Mouse (Mus musculus): ENCODE results near the gene Hcls1.

Hcls1 gene

DNA sequence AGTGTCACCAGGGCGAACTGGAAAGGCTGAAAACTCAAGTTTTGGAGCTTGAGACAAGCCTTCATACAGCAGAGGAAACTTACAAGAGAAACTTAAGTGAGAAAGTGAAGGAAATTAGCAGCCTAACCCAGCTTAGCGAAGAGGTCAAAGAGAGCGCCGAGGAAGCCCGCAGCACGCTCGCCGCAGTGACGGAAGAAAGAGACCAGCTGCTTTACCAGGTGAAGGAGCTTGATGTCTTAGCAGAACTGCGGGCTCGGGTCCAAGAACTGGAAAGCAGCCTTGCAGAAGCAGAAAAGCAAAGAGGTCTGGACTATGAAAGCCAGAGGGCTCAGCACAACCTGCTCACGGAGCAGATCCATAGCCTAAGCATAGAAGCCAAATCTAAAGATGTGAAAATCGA is 22.5 kb upstream of the Hcls1 start:
- H3K9me3 ChIP-seq (ENCODE audit: low read length) = no peaks in the 10 kb centered on the region
- no peak overlapping the region for H3K4me3 ChIP-seq (replicated peaks; ENCODE audit: low read length)
- H3K36me3 ChIP-seq (ENCODE audit: insufficient read depth, low read length) = peaks cover 91% of the 10 kb centered on the region
- no peaks in the 10 kb centered on the region for H3K4me1 ChIP-seq (replicated peaks; ENCODE audit: low read depth, low read length)
- no peaks in the 10 kb centered on the region for H3K27me3 ChIP-seq (ENCODE audit: insufficient read depth, low read length)
- no peak for TF ChIP-seq CTCF (conservative IDR thresholded peaks at IDR 0.05; ENCODE audit: low read length)
- no peak for TF ChIP-seq NANOG (IDR thresholded peaks at IDR 0.05; ENCODE audit: borderline replicate concordance, low read length)
- no peak for TF ChIP-seq POU5F1 (IDR thresholded peaks at IDR 0.05; ENCODE audit: borderline replicate concordance, low read length)

GRCm38 (mm10) chr16:36914195-36914594 is 20.6 kb upstream of the Hcls1 start:
- Histone ChIP-seq H3K9me3 (ENCODE audit: low read length) (no peaks in the 10 kb centered on the region), H3K27me3 (ENCODE audit: insufficient read depth, low read length) (no peaks in the 10 kb centered on the region), H3K4me1 (replicated peaks; ENCODE audit: low read depth, low read length) (no peaks in the 10 kb centered on the region), H3K4me3 (replicated peaks; ENCODE audit: low read length) (no peak overlapping the region), H3K36me3 (ENCODE audit: insufficient read depth, low read length) (peaks cover 93% of the 10 kb centered on the region)
- TF ChIP-seq POU5F1 (IDR thresholded peaks at IDR 0.05; ENCODE audit: borderline replicate concordance, low read length) (no peak), CTCF (conservative IDR thresholded peaks at IDR 0.05; ENCODE audit: low read length) (no peak), NANOG (IDR thresholded peaks at IDR 0.05; ENCODE audit: borderline replicate concordance, low read length) (no peak)

- Histone ChIP-seq H3K27me3 (ENCODE audit: insufficient read depth, low read length) (no peaks in the 10 kb centered on the region), H3K4me3 (replicated peaks; ENCODE audit: low read length) (no peak overlapping the region), H3K4me1 (replicated peaks; ENCODE audit: low read depth, low read length) (no peaks in the 10 kb centered on the region), H3K36me3 (ENCODE audit: insufficient read depth, low read length) (peaks cover 92% of the 10 kb centered on the region), H3K9me3 (ENCODE audit: low read length) (no peaks in the 10 kb centered on the region)
- TF ChIP-seq POU5F1 (IDR thresholded peaks at IDR 0.05; ENCODE audit: borderline replicate concordance, low read length) (no peak), NANOG (IDR thresholded peaks at IDR 0.05; ENCODE audit: borderline replicate concordance, low read length) (no peak), CTCF (conservative IDR thresholded peaks at IDR 0.05; ENCODE audit: low read length) (no peak)
Measured at GRCm38 (mm10) chr16:36918505-36918904, 16.3 kb upstream of the Hcls1 start.

GRCm38 (mm10) chr16:36920410-36920809 is 14.4 kb upstream of the Hcls1 start:
- H3K36me3 ChIP-seq (ENCODE audit: insufficient read depth, low read length) = peaks cover 90% of the 10 kb centered on the region
- no peaks in the 10 kb centered on the region for H3K4me1 ChIP-seq (replicated peaks; ENCODE audit: low read depth, low read length)
- H3K9me3 ChIP-seq (ENCODE audit: low read length) = no peaks in the 10 kb centered on the region
- no peaks in the 10 kb centered on the region for H3K27me3 ChIP-seq (ENCODE audit: insufficient read depth, low read length)
- no peak overlapping the region for H3K4me3 ChIP-seq (replicated peaks; ENCODE audit: low read length)
- TF ChIP-seq POU5F1 (IDR thresholded peaks at IDR 0.05; ENCODE audit: borderline replicate concordance, low read length) (no peak), NANOG (IDR thresholded peaks at IDR 0.05; ENCODE audit: borderline replicate concordance, low read length) (no peak), CTCF (conservative IDR thresholded peaks at IDR 0.05; ENCODE audit: low read length) (no peak)

- Histone ChIP-seq H3K4me3 (replicated peaks; ENCODE audit: low read length) (no peak overlapping the region), H3K36me3 (ENCODE audit: insufficient read depth, low read length) (peaks cover 90% of the 10 kb centered on the region), H3K27me3 (ENCODE audit: insufficient read depth, low read length) (no peaks in the 10 kb centered on the region), H3K4me1 (replicated peaks; ENCODE audit: low read depth, low read length) (no peaks in the 10 kb centered on the region), H3K9me3 (ENCODE audit: low read length) (no peaks in the 10 kb centered on the region)
- no peak for TF ChIP-seq NANOG (IDR thresholded peaks at IDR 0.05; ENCODE audit: borderline replicate concordance, low read length)
- no peak for TF ChIP-seq POU5F1 (IDR thresholded peaks at IDR 0.05; ENCODE audit: borderline replicate concordance, low read length)
- TF ChIP-seq CTCF (conservative IDR thresholded peaks at IDR 0.05; ENCODE audit: low read length) = no peak
Measured at GRCm38 (mm10) chr16:36921067-36921613, 13.6 kb upstream of the Hcls1 start.

DNA sequence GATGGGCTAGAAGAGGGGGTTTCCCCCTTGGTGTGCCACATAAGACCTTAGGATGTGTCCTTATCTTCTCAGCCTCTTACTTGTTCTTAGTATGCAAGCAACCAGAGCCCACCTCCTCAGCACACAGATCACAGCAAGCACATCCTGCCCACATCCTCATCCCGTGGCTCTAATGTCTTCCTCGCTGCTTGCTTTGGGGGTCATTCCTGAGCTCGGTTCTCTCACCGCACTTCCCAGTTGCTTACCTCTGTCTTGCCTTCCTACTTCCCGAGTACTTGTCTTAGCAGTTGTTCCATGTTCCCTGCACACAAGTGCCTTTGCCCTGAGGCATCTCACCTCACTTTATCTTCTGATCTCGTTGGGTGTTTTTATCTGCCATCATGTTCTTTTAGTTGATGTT is 12.8 kb upstream of the Hcls1 start:
- TF ChIP-seq CTCF (conservative IDR thresholded peaks at IDR 0.05; ENCODE audit: low read length) (no peak), POU5F1 (IDR thresholded peaks at IDR 0.05; ENCODE audit: borderline replicate concordance, low read length) (no peak), NANOG (IDR thresholded peaks at IDR 0.05; ENCODE audit: borderline replicate concordance, low read length) (no peak)

DNA sequence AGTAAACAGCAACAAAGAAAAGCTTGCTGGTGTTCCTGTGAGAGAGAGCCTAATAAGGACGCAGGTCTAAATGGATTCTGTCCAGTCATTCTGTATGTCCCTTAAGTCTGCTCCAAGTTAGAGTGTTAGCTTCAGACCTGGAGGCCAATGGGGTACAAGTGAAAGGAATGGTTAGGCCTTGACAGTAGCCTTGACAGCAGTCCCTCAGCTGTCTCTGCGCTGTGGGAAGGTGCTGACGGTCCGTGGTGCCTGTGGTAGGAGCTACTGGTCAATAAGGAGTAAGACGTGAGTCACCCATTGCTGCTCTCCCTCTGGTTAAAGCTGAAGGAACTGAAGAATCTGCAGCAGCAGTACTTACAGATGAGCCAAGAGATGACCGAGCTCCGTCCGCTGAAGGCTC is 10.5 kb upstream of the Hcls1 start:
- Histone ChIP-seq H3K36me3 (ENCODE audit: insufficient read depth, low read length) (peaks cover 93% of the 10 kb centered on the region), H3K9me3 (ENCODE audit: low read length) (no peaks in the 10 kb centered on the region), H3K4me3 (replicated peaks; ENCODE audit: low read length) (no peak overlapping the region), H3K27me3 (ENCODE audit: insufficient read depth, low read length) (no peaks in the 10 kb centered on the region), H3K4me1 (replicated peaks; ENCODE audit: low read depth, low read length) (no peaks in the 10 kb centered on the region)
- TF ChIP-seq CTCF (conservative IDR thresholded peaks at IDR 0.05; ENCODE audit: low read length) (no peak), NANOG (IDR thresholded peaks at IDR 0.05; ENCODE audit: borderline replicate concordance, low read length) (no peak), POU5F1 (IDR thresholded peaks at IDR 0.05; ENCODE audit: borderline replicate concordance, low read length) (no peak)

More for the DNA sequence above, 12.8 kb upstream of the Hcls1 start:
- Histone ChIP-seq H3K36me3 (ENCODE audit: insufficient read depth, low read length) (peaks cover 91% of the 10 kb centered on the region), H3K4me1 (replicated peaks; ENCODE audit: low read depth, low read length) (no peaks in the 10 kb centered on the region), H3K27me3 (ENCODE audit: insufficient read depth, low read length) (no peaks in the 10 kb centered on the region), H3K9me3 (ENCODE audit: low read length) (no peaks in the 10 kb centered on the region), H3K4me3 (replicated peaks; ENCODE audit: low read length) (no peak overlapping the region)

DNA sequence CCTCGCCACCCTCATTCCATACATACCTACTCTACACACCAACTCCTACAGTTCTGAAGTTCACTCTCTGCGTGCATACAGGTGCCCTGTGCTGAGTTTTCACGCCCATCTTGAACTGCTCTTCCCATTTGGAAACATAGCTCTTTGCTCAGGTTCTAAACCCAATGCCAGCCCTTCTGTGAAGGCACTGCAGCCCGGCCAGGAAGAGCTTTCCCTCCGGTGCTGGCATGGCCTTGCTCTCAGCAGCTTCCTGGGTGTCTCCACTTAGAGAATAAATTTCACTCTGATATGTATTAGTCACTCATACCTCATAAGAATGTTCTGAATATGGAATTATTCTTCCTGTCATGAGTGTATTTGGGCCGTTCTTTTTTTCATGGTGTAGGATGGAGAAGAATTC is 9.4 kb upstream of the Hcls1 start:
- Histone ChIP-seq H3K36me3 (ENCODE audit: insufficient read depth, low read length) (peaks cover 93% of the 10 kb centered on the region), H3K9me3 (ENCODE audit: low read length) (no peaks in the 10 kb centered on the region), H3K4me3 (replicated peaks; ENCODE audit: low read length) (no peak overlapping the region), H3K27me3 (ENCODE audit: insufficient read depth, low read length) (no peaks in the 10 kb centered on the region), H3K4me1 (replicated peaks; ENCODE audit: low read depth, low read length) (no peaks in the 10 kb centered on the region)
- TF ChIP-seq POU5F1 (IDR thresholded peaks at IDR 0.05; ENCODE audit: borderline replicate concordance, low read length) (no peak), NANOG (IDR thresholded peaks at IDR 0.05; ENCODE audit: borderline replicate concordance, low read length) (no peak), CTCF (conservative IDR thresholded peaks at IDR 0.05; ENCODE audit: low read length) (no peak)

GRCm38 (mm10) chr16:36925797-36926196 is 9.0 kb upstream of the Hcls1 start:
- H3K4me3 ChIP-seq (replicated peaks; ENCODE audit: low read length) = no peak overlapping the region
- H3K9me3 ChIP-seq (ENCODE audit: low read length) = no peaks in the 10 kb centered on the region
- no peaks in the 10 kb centered on the region for H3K4me1 ChIP-seq (replicated peaks; ENCODE audit: low read depth, low read length)
- TF ChIP-seq POU5F1 (IDR thresholded peaks at IDR 0.05; ENCODE audit: borderline replicate concordance, low read length) (no peak), NANOG (IDR thresholded peaks at IDR 0.05; ENCODE audit: borderline replicate concordance, low read length) (no peak), CTCF (conservative IDR thresholded peaks at IDR 0.05; ENCODE audit: low read length) (no peak)
- H3K36me3 ChIP-seq (ENCODE audit: insufficient read depth, low read length) = peaks cover 93% of the 10 kb centered on the region
- H3K27me3 ChIP-seq (ENCODE audit: insufficient read depth, low read length) = no peaks in the 10 kb centered on the region

Data from E14TG2a.4 (cell line).